Mouse (Mus musculus): ENCODE measurements around the gene Lclat1.
A peak's percentile ranks its signal among the peaks of the same experiment; 100 is the strongest.

Lclat1 gene

GRCm38 (mm10) chr17:73107158-73108157 is at the start of gene Lclat1:
TSS of gene Lclat1 (plus strand) at chr17:73107985.
- peak; percentile 99 for ATAC-seq (ENCODE audit: insufficient number of reproducible peaks, low FRiP score, low TSS enrichment)

GRCm38 (mm10) chr17:73058319-73058718 is 49.5 kb upstream of the Lclat1 start:
- ATAC-seq (ENCODE audit: insufficient number of reproducible peaks, low FRiP score, low TSS enrichment) = no peak

GRCm38 (mm10) chr17:73060224-73060896 is 47.4 kb upstream of the Lclat1 start:
- no peak for ATAC-seq (ENCODE audit: insufficient number of reproducible peaks, low FRiP score, low TSS enrichment)

- ATAC-seq (ENCODE audit: insufficient number of reproducible peaks, low FRiP score, low TSS enrichment) = no peak
Observed at GRCm38 (mm10) chr17:73060897-73061252, 46.9 kb upstream of the Lclat1 start.

GRCm38 (mm10) chr17:73062701-73063100 is 45.1 kb upstream of the Lclat1 start:
- ATAC-seq (ENCODE audit: insufficient number of reproducible peaks, low FRiP score, low TSS enrichment) = no peak

GRCm38 (mm10) chr17:73063299-73063698 is 44.5 kb upstream of the Lclat1 start:
- no peak for ATAC-seq (ENCODE audit: insufficient number of reproducible peaks, low FRiP score, low TSS enrichment)

- ATAC-seq (ENCODE audit: insufficient number of reproducible peaks, low FRiP score, low TSS enrichment) = no peak
Observed at GRCm38 (mm10) chr17:73063781-73064180, 44.0 kb upstream of the Lclat1 start.

GRCm38 (mm10) chr17:73066387-73067169 is 41.2 kb upstream of the Lclat1 start:
- ATAC-seq (ENCODE audit: insufficient number of reproducible peaks, low FRiP score, low TSS enrichment) = no peak

- ATAC-seq (ENCODE audit: insufficient number of reproducible peaks, low FRiP score, low TSS enrichment) = no peak
Observed at GRCm38 (mm10) chr17:73067423-73067822, 40.4 kb upstream of the Lclat1 start.

GRCm38 (mm10) chr17:73068321-73068992 is 39.3 kb upstream of the Lclat1 start:
- no peak for ATAC-seq (ENCODE audit: insufficient number of reproducible peaks, low FRiP score, low TSS enrichment)

- no peak for ATAC-seq (ENCODE audit: insufficient number of reproducible peaks, low FRiP score, low TSS enrichment)
Observed at GRCm38 (mm10) chr17:73070466-73070865, 37.3 kb upstream of the Lclat1 start.

GRCm38 (mm10) chr17:73071725-73072263 is 36.0 kb upstream of the Lclat1 start:
- ATAC-seq (ENCODE audit: insufficient number of reproducible peaks, low FRiP score, low TSS enrichment) = no peak

- no peak for ATAC-seq (ENCODE audit: insufficient number of reproducible peaks, low FRiP score, low TSS enrichment)
Observed at GRCm38 (mm10) chr17:73072286-73072685, 35.5 kb upstream of the Lclat1 start.

GRCm38 (mm10) chr17:73074631-73075030 is 33.2 kb upstream of the Lclat1 start:
- ATAC-seq (ENCODE audit: insufficient number of reproducible peaks, low FRiP score, low TSS enrichment) = no peak

- ATAC-seq (ENCODE audit: insufficient number of reproducible peaks, low FRiP score, low TSS enrichment) = no peak
Observed at GRCm38 (mm10) chr17:73075238-73075890, 32.4 kb upstream of the Lclat1 start.

GRCm38 (mm10) chr17:73077638-73078037 is 30.1 kb upstream of the Lclat1 start:
- no peak for ATAC-seq (ENCODE audit: insufficient number of reproducible peaks, low FRiP score, low TSS enrichment)

GRCm38 (mm10) chr17:73081360-73082133 is 26.2 kb upstream of the Lclat1 start:
- ATAC-seq (ENCODE audit: insufficient number of reproducible peaks, low FRiP score, low TSS enrichment) = no peak

GRCm38 (mm10) chr17:73082506-73083196 is 25.1 kb upstream of the Lclat1 start:
- no peak for ATAC-seq (ENCODE audit: insufficient number of reproducible peaks, low FRiP score, low TSS enrichment)

Data from cerebellum, adult (tissue).